Mouse (Mus musculus) liver, postnatal 0 days (tissue): ENCODE measurements at regions not wholly inside any gene's neighbourhood (a gene's known extent, or its start where the extent isn't known, plus 50 kb on each side); places are given as distances from the start of the nearest gene placed in this dataset.

Experiments used
- ATAC-seq: fragments of 200-750 bp; cut with Nextera tagmentation; 2 replicates; pipeline ENCODE4 v1.8.0; 2017; ENCODE audit warnings: mild to moderate bottlenecking, moderate library complexity
- DNase-seq: peaks from one replicate; pipeline ENCODE4 v3.0.0-alpha.2; 2016
- H3K27ac ChIP-seq: fragments of 300-500 bp; sonication (generic); 2 replicates; pipeline ENCODE4 v1.5.1; 2014; ENCODE audit warnings: antibody characterized with exemption, moderate library complexity, mild to moderate bottlenecking, low read depth
- H3K27me3 ChIP-seq: fragments of 300-500 bp; sonication (generic); 2 replicates; pipeline ENCODE4 v1.6.1; 2014; ENCODE audit warnings: low read length, control low read depth, mixed read lengths; ENCODE audit not compliant: insufficient read depth
- H3K36me3 ChIP-seq: fragments of 300-500 bp; sonication (generic); replicated peaks from 2 replicates; pipeline ENCODE4 v1.6.1; 2014; ENCODE audit warnings: mild to moderate bottlenecking, control low read depth, low read length, moderate library complexity, mixed read lengths; ENCODE audit not compliant: insufficient read depth
- H3K4me1 ChIP-seq: fragments of 300-500 bp; sonication (generic); 2 replicates; pipeline ENCODE4 v1.6.1; 2014; ENCODE audit warnings: antibody characterized with exemption, mild to moderate bottlenecking, control low read depth; ENCODE audit not compliant: insufficient read depth
- H3K4me2 ChIP-seq: fragments of 300-500 bp; sonication (generic); 2 replicates; pipeline ENCODE4 v1.6.1; 2014; ENCODE audit warnings: low read depth, mild to moderate bottlenecking, low read length, moderate library complexity, mixed read lengths
- H3K4me3 ChIP-seq: fragments of 300-500 bp; sonication (generic); 2 replicates; pipeline ENCODE4 v1.5.1; 2014; ENCODE audit warnings: low read depth, low read length
- H3K9ac ChIP-seq: fragments of 300-500 bp; sonication (generic); replicated peaks from 2 replicates; pipeline ENCODE4 v1.6.1; 2014; ENCODE audit warnings: mild to moderate bottlenecking, moderate library complexity
- H3K9me3 ChIP-seq: fragments of 300-500 bp; sonication (generic); 2 replicates; pipeline ENCODE4 v1.6.1; 2016; ENCODE audit warnings: mild to moderate bottlenecking, control low read depth, low read length, mixed read lengths
- CTCF ChIP-seq: sonication (generic); IDR thresholded peaks from 2 replicates; pipeline ENCODE4 v1.5.1; 2016; ENCODE audit warnings: antibody characterized with exemption, low read depth
- EP300 ChIP-seq: IDR thresholded peaks from 2 replicates; pipeline ENCODE4 v1.6.1; 2016; ENCODE audit warnings: antibody characterized with exemption, low read depth, mild to moderate bottlenecking
- WGBS: fragments of 180-500 bp; shearing (Covaris S2); extraction: QIAGEN DNeasy Blood & Tissue Kit; methylation state at CpG from one replicate; pipeline ENCODE4 v1.1.7; 2014; ENCODE audit not compliant: insufficient replicate concordance; 5-methylcytosine and 5-hydroxymethylcytosine counted together

DNA sequence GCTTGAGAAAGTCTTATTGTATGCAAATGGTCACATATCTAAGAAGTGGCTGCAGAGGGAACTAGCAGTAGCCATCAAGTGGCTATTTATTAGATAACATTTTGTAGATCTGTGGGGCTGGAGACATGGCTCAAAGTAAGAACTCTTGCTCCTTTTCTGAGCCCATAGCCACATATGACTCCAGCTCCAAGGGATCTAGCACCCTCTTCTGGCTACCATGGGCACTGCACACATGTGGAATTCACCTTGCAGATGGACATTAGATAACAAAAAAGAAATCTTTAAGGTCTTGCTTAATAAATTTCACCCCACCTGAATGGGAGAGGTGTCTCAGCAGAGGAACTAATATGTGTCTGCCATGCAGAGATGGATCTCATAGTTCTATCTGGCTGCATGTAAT is 96.2 kb upstream of the Trpc7 start:
- TF ChIP-seq EP300 (no peak), CTCF (no peak)
- DNase-seq (no peak), ATAC-seq (no peak)

GRCm38 (mm10) chr13:56974063-56974462 is 78.3 kb upstream of the Trpc7 start:
- Histone ChIP-seq H3K4me2 (no peak overlapping the region), H3K27me3 (no peaks in the 10 kb centered on the region), H3K4me3 (no peak overlapping the region), H3K4me1 (no peaks in the 10 kb centered on the region), H3K9ac (no peak overlapping the region), H3K27ac (no peak overlapping the region), H3K9me3 (no peaks in the 10 kb centered on the region), H3K36me3 (no peaks in the 10 kb centered on the region)
- TF ChIP-seq CTCF, result no peak
- TF ChIP-seq EP300, result no peak
- 74% methylated on average over 3 of the region's 3 CpGs for WGBS
- ATAC-seq (no peak), DNase-seq (no peak)

More for the DNA sequence above, 96.2 kb upstream of the Trpc7 start:
- Histone ChIP-seq H3K4me3 (no peak overlapping the region), H3K4me1 (no peaks in the 10 kb centered on the region), H3K27ac (no peak overlapping the region), H3K9me3 (peaks cover 5% of the 10 kb centered on the region; the same call in 1 of the 2 replicates), H3K9ac (no peak overlapping the region), H3K4me2 (no peak overlapping the region), H3K36me3 (no peaks in the 10 kb centered on the region), H3K27me3 (no peaks in the 10 kb centered on the region)

DNA sequence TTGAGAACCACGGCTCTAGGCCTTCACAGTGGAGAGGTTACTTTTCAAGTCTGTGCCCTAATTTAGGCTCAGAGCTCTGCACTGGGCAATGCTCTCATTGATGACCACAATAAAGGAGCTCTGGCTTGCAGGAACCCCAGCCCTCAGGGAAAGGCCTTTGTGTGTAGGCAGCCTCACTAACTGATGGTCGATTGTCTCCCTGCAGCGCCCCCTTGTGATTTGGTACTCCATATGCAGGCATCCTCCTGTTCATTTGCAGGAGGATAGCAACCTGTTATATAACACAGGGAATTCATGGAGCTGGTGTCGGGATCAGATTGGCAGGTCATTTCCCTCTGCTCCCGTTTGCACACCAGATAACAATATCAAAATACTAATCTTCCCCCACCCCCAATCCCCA is 59.6 kb upstream of the Trpc7 start:
- TF ChIP-seq CTCF, result no peak
- TF ChIP-seq EP300, result no peak
- no peak overlapping the region for H3K4me3 ChIP-seq
- no peaks in the 10 kb centered on the region for H3K9me3 ChIP-seq
- no peaks in the 10 kb centered on the region for H3K36me3 ChIP-seq
- no peak overlapping the region for H3K4me2 ChIP-seq
- no peaks in the 10 kb centered on the region for H3K27me3 ChIP-seq
- 39% methylated on average over 5 of the region's 5 CpGs for WGBS
- DNase-seq (no peak), ATAC-seq (no peak)
- H3K4me1 ChIP-seq, result no peaks in the 10 kb centered on the region
- H3K9ac ChIP-seq, result no peak overlapping the region
- H3K27ac ChIP-seq, result no peak overlapping the region

- Histone ChIP-seq H3K27ac (no peak overlapping the region), H3K27me3 (no peaks in the 10 kb centered on the region), H3K4me3 (no peak overlapping the region), H3K4me1 (no peaks in the 10 kb centered on the region), H3K9me3 (no peaks in the 10 kb centered on the region), H3K36me3 (no peaks in the 10 kb centered on the region), H3K4me2 (no peak overlapping the region), H3K9ac (no peak overlapping the region)
- DNase-seq (no peak), ATAC-seq (no peak)
- 86% methylated on average over 6 of the region's 6 CpGs for WGBS
- TF ChIP-seq CTCF, result no peak
- no peak for TF ChIP-seq EP300
Measured at GRCm38 (mm10) chr13:56948086-56948485, 52.3 kb upstream of the Trpc7 start.

DNA sequence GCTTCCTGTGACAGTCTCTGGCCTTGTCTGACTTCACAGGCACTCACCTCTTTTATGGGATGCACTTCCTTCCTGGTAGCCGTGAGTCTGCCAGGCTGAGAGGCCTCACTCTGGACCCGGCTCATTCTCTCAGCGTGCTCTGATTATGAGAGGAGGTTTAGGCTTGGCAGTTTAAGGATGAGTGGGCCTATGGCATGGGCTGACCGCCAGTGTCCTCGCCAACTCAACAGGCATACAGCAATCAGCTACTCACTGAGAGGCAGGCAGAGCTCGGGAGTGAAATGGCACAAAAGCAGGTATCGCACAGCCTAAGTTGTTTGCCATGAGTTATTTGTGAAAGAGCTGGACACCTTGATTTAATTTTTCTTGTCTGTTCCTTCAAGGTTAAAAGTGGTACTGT is 51.5 kb upstream of the Trpc7 start:
- no peaks in the 10 kb centered on the region for H3K4me1 ChIP-seq
- H3K4me2 ChIP-seq, result no peak overlapping the region
- ATAC-seq (no peak), DNase-seq (no peak)
- 56% methylated on average over 7 of the region's 7 CpGs for whole genome bisulfite sequencing
- H3K4me3 ChIP-seq, result no peak overlapping the region
- H3K27me3 ChIP-seq, result no peaks in the 10 kb centered on the region
- no peak overlapping the region for H3K9ac ChIP-seq
- no peak for TF ChIP-seq EP300
- no peak for TF ChIP-seq CTCF
- no peaks in the 10 kb centered on the region for H3K36me3 ChIP-seq
- H3K9me3 ChIP-seq, result no peaks in the 10 kb centered on the region
- no peak overlapping the region for H3K27ac ChIP-seq
